Mouse (Mus musculus) B cell, adult 67 days (primary cell): ENCODE data around the gene Snrpb. TPM values are rescaled to one million over a fixed set of nuclear protein-coding genes. Genes with fewer than 3 reads are reported as not detected.

ENCODE experiments used
- total RNA-seq, 2 experiments: library from RNA; stranded (reverse); gene quantifications; 4 replicates each; pipeline ENCODE4 v1.2.4; 2023

Snrpb gene
- 100 to 1,000 TPM; 172 TPM for total RNA-seq

GRCm38 (mm10) chr2:130178706-130179506 is at the start of gene Snrpb:
Snrpb (minus strand) TSS chr2:130179403.

GRCm38 (mm10) chr2:130194894-130195293 is 15.7 kb upstream of the Snrpb start, which contains the start of gene Tmc2:
Tmc2 (plus strand) TSS chr2:130195194.

Other genes starting within 250 kb of the Snrpb start
- gene Tgm3, start 167.1 kb downstream of the Snrpb start, total RNA-seq, result not detected
- not detected for gene Tgm6, start 67.0 kb downstream of the Snrpb start, total RNA-seq
- not detected for gene Tmc2, start 15.8 kb upstream of the Snrpb start, total RNA-seq
- gene Nop56, start 95.0 kb upstream of the Snrpb start, total RNA-seq, result 100 to 1,000 TPM; 315 to 340 TPM
- gene Idh3b, start 105.1 kb upstream of the Snrpb start, total RNA-seq, result 100 to 1,000 TPM; 127 to 154 TPM
- gene Ebf4, start 115.8 kb upstream of the Snrpb start, total RNA-seq, result not detected
- gene Cpxm1, start 218.2 kb upstream of the Snrpb start, total RNA-seq, result 1 to 10 TPM in 1 of 2 experiments, not detected in 1; 1.2 TPM
- not detected for gene Gm28372, start 225.8 kb upstream of the Snrpb start, total RNA-seq
- gene 1700020A23Rik, start 225.9 kb upstream of the Snrpb start, total RNA-seq, result not detected
- not detected for gene Tmem239, start 227.1 kb upstream of the Snrpb start, total RNA-seq
- 100 to 1,000 TPM; 156 to 175 TPM for gene Vps16, start 244.9 kb upstream of the Snrpb start, total RNA-seq
- gene Pced1a, start 245.3 kb upstream of the Snrpb start, total RNA-seq, result 10 to 100 TPM; 22.2 to 26.2 TPM